Mouse (Mus musculus): ENCODE measurements around the gene Arfgap3. TPM values are rescaled to one million over a fixed set of nuclear protein-coding genes. Genes with fewer than 3 reads are reported as not detected.

Gene Arfgap3
- polyA plus RNA-seq, 1 experiment from 2014 or later = 37.0 TPM

Other genes starting within 250 kb of the Arfgap3 start
- gene Rrp7a, start 227.4 kb downstream of the Arfgap3 start, polyA plus RNA-seq (2015; fragmentation: Nextera tagmentation; extraction: Ambion mirVana) = 77.4 and 81.1 TPM in 2 replicates
- gene Poldip3, start 200.9 kb downstream of the Arfgap3 start, polyA plus RNA-seq (2015; fragmentation: Nextera tagmentation; extraction: Ambion mirVana) = 127 and 134 TPM in 2 replicates
- gene Cyb5r3, start 177.7 kb downstream of the Arfgap3 start, polyA plus RNA-seq (2015; fragmentation: Nextera tagmentation; extraction: Ambion mirVana) = 112 and 128 TPM in 2 replicates
- gene A4galt, start 98.5 kb downstream of the Arfgap3 start, polyA plus RNA-seq (2015; fragmentation: Nextera tagmentation; extraction: Ambion mirVana) = 2.5 and 4.2 TPM in 2 replicates
- 25.2 and 39.3 TPM in 2 replicates for gene Pacsin2, start 114.4 kb upstream of the Arfgap3 start, polyA plus RNA-seq (2015; fragmentation: Nextera tagmentation; extraction: Ambion mirVana)
- gene Ttll1, start 160.6 kb upstream of the Arfgap3 start, polyA plus RNA-seq (2015; fragmentation: Nextera tagmentation; extraction: Ambion mirVana) = 95.7 and 112 TPM in 2 replicates
- gene Bik, start 176.6 kb upstream of the Arfgap3 start, polyA plus RNA-seq (2015; fragmentation: Nextera tagmentation; extraction: Ambion mirVana) = 0.75 and 1.2 TPM in 2 replicates
- 9.6 and 30.0 TPM in 2 replicates for gene Tspo, start 213.3 kb upstream of the Arfgap3 start, polyA plus RNA-seq (2015; fragmentation: Nextera tagmentation; extraction: Ambion mirVana)
- 31.4 and 36.6 TPM in 2 replicates for gene Mcat, start 213.5 kb upstream of the Arfgap3 start, polyA plus RNA-seq (2015; fragmentation: Nextera tagmentation; extraction: Ambion mirVana)
- gene Ttll12, start 244.9 kb upstream of the Arfgap3 start, polyA plus RNA-seq (2015; fragmentation: Nextera tagmentation; extraction: Ambion mirVana) = 37.3 and 42.0 TPM in 2 replicates

Data from neural tube, embryonic 15.5 days (tissue).